Mouse (Mus musculus) fat pad, adult 2 months (tissue): ENCODE data around the gene Gsdma.
"Not testable (repeated sequence)": the region's sequence is repeated elsewhere in the genome, so short reads cannot be mapped to it uniquely, and the experiment has no call there.

Experiments
- DNase-seq: peaks from one replicate; pipeline ENCODE4 v3.0.0-alpha.2; 2011; ENCODE audit warnings: low read depth, low spot score; ENCODE audit errors: extremely low read depth

Gene Gsdma

DNA sequence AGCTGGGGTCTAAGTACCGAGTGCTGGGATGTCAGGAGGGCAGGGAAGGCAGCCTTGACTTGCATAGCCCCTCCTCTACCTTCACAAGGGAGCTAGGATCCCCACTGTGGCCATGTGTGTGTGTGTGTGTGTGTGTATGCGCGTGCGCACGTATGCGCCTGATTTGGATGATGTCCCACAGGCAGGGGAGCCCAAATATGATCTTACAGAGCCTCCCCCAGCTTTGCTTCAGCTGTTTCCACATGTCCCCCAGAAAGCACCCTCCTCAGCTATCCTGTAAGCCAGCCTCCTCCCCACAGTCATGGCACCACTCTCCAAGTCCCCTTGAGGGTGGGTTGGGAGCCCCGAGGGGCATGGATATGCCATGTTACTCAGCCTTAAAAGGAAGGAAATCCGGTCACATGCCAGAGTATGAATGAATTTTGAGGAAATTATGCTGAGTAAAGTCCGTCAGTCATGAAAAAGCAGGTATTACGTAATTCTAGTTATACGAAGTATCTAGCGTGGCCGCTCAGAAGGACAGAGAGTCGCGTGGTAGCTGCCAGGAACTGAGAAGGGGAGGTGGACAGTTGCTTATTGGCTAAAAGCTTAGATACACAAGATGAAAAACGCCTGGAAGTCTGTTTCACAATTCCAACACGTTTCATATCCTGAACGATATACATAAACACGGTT lies 44.3 kb downstream of the Gsdma start:
- no peak for DNase-seq

DNA sequence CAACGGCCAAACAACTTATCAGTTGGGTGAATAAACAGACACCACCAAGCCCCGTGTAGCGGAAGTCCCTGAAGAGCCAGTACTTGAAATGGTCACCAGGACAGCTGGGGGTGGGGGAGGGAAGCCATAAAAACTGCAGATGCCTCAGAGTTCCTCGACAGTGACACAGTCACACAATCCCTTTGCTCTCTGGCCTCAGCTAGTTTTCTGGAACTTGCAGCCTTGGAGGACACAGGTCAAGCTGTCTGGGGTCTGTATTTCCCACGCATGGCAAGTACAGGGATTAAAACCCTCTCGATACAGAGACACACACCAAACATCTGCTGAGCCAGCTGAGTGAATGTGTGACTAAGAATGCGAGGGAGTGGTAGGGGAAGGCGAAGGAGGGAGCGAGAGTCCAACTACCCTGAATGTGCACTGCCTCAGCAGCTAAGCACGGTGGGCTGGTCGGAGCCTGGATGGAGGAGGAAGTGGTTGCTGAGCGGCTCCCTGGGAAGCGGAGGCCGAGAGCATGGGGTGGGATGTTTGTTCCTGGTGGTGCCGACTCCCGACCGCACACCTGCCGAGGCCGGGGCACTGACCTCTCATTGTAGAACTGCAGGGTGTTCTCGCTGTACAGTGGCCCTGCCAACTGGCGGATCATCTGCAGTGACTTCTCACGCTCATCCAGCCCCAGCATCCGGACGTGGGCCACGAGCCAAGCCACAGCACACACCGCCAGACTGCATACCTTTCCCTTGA lies 45.0 kb downstream of the Gsdma start:
- DNase-seq: peak; percentile 30

DNA sequence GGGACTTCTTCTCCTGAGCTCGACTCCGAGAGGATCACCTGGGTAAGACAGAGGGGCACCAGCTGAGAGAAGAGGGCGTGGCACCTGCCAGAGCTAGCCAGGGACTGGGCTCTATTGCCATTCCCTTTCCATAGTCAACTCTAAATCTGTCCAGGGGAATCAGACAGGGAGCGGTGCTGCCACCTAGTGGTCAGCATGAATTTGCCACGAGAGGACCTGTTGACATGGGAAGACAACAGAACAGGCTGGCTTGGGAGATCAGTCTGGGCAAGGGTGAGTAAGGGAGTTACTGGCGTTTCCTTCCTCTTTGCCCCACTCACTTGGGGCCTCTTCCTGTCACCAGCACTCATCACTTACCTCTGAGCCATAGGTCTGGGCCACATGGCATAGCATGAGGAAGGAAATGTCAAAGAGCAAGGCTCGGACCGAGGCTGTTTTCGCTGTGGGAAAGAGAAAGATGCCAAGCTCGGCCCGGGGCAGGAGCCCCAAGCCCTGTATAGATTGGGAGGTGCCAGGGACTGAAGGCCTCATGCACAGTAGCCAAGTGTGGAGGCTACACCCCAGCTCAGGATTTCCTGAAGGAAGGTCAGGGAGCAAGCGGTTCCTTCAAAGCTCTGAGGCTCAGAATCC lies 46.4 kb downstream of the Gsdma start:
- no peak for DNase-seq

DNA sequence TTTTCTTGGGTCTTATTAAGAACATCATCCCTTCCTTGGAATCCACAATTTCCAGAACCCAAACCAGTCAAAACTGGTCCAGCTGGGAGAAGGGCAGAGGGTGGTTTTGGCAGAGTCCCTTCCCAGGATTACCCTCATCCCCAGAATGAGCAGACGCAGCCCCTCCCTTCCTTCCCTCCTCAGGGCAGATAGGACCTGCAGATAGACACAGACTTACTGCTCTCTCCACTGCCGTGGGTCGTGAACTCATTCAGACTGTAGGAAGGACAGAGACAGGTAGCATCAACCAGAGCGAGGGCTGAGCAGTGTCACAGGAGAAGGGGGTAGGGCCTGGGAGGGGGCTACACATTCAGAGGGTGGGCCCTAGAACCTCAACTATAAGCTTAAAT lies 46.9 kb downstream of the Gsdma start:
- no peak for DNase-seq

DNA sequence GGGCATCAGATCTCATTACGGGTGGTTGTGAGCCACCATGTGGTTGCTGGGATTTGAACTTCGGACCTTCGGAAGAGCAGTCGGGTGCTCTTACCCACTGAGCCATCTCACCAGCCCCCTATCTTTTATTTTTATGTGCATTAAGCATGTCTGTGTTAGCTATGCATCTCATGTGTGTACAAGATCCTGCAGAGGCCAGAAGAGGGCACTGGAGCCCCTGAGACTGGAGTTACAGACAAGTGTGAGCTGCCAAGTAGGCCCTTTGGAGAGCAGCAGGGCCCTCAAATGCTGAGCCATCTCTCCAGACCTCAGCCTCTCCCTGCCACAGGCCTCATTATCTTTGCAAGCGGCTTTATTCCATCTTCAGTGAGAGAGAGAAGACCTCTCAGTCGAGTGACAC lies 47.9 kb downstream of the Gsdma start:
- not testable (repeated sequence) for DNase-seq

DNA sequence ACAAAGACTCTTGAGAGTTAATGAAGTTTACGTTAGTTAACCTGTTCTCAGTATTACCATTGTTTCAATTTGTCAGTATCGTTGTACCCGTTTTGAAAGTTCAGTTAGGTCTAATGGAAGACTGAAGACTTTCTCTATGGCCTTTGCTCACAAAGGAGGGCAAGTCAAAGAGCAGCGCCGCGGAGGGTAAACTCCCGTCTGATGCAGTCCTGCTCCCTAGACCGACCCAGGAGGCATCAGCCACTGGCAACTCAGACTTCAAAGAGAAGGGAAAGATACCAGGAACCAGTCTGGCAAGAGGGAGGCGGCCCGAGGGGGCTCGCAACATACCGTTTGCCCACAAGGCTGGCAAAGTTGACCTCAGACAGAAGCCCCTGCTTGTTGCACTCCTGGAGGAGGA lies 49.6 kb downstream of the Gsdma start:
- no peak for DNase-seq

- no peak for DNase-seq
Observed at GRCm38 (mm10) chr11:98715946-98716345, 51.8 kb downstream of the Gsdma start.

GRCm38 (mm10) chr11:98717904-98718303 lies 53.8 kb downstream of the Gsdma start:
- DNase-seq: no peak

GRCm38 (mm10) chr11:98720756-98721155 lies 56.6 kb downstream of the Gsdma start:
- DNase-seq: no peak

GRCm38 (mm10) chr11:98721458-98722226 lies 57.5 kb downstream of the Gsdma start:
- DNase-seq: no peak

DNA sequence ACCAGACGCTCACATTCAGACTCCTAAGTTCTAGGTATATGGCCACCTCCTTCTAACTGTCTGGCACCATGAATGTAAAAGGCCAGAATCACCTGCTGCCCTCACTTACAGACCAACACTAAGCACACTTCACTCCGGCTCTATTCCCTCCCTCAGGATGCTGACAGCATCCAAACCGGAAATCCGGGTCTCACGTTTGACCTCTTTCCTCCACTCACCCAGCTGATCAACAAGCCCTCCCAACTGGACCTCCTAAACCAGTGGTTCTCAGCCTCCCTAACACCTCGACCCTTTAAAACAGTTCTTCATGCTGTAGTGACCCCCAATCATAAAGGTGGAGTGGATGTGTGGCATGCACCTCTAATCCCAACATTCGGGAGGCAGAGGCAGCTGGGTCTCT lies 58.9 kb downstream of the Gsdma start:
- DNase-seq: no peak

- no peak for DNase-seq
Observed at GRCm38 (mm10) chr11:98725926-98726506, 61.9 kb downstream of the Gsdma start.
